Mouse (Mus musculus) ES-E14 (cell line): Measurements from ENCODE around the gene AW011738. TPM values are rescaled to one million over a fixed set of nuclear protein-coding genes. Genes with fewer than 3 reads are reported as not detected.
A peak's percentile ranks its signal among the peaks of the same experiment; 100 is the strongest.

Experiments
- DNase-seq: peaks from one replicate; pipeline ENCODE4 v3.0.0-alpha.2; 2013; ENCODE audit warnings: low read depth, low spot score
- H3K27ac ChIP-seq: 2 replicates; pipeline ENCODE4 v1.5.1; 2012; ENCODE audit warnings: low read depth, mild to moderate bottlenecking, low read length, moderate library complexity, mixed read lengths; ENCODE audit not compliant: poor library complexity, insufficient read depth, severe bottlenecking
- H3K36me3 ChIP-seq: 2 replicates; pipeline ENCODE4 v1.6.1; 2012; ENCODE audit warnings: mild to moderate bottlenecking, low read length, moderate library complexity, mixed read lengths; ENCODE audit not compliant: control insufficient read depth, poor library complexity, insufficient read depth, severe bottlenecking
- H3K4me1 ChIP-seq, 2 experiments: fragments of 150-350 bp in 1 of 2; sonication (generic) in 1 of 2; 2 replicates each; pipeline ENCODE4 v1.6.1; 2012; ENCODE audit warnings: low read length in 2 of 2, mild to moderate bottlenecking in 1 of 2, mixed read lengths in 1 of 2; ENCODE audit not compliant: control insufficient read depth in 2 of 2, insufficient read depth in 2 of 2, poor library complexity in 1 of 2
- H3K4me3 ChIP-seq, 2 experiments: fragments of 150-350 bp in 1 of 2; sonication (generic) in 1 of 2; 2 replicates each; pipeline ENCODE4 v1.5.1; 2012; ENCODE audit warnings: low read length in 2 of 2, low read depth in 1 of 2, mild to moderate bottlenecking in 1 of 2, mixed read lengths in 1 of 2; ENCODE audit not compliant: insufficient read depth in 1 of 2, poor library complexity in 1 of 2, severe bottlenecking in 1 of 2
- H3K9ac ChIP-seq: 2 replicates; pipeline ENCODE4 v1.6.1; 2012; ENCODE audit warnings: low read depth, mild to moderate bottlenecking, low read length, mixed read lengths; ENCODE audit not compliant: poor library complexity, insufficient read depth, severe bottlenecking
- H3K9me3 ChIP-seq: fragments of 150-350 bp; sonication (generic); 2 replicates; pipeline ENCODE4 v1.6.1; 2012; ENCODE audit warnings: low read depth, mild to moderate bottlenecking, low read length; ENCODE audit not compliant: control insufficient read depth, insufficient read depth
- CHD2 ChIP-seq: IDR thresholded peaks from 2 replicates; pipeline ENCODE4 v1.6.1; 2014; ENCODE audit warnings: mild to moderate bottlenecking, low read depth, low read length, inconsistent platforms
- HCFC1 ChIP-seq: IDR thresholded peaks from 2 replicates; pipeline ENCODE4 v1.6.1; 2012; ENCODE audit warnings: low read length, inconsistent platforms, borderline replicate concordance; ENCODE audit not compliant: insufficient read depth
- MAFK ChIP-seq: IDR thresholded peaks from 2 replicates; pipeline ENCODE4 v1.6.1; 2014; ENCODE audit warnings: mild to moderate bottlenecking, low read depth, low read length, inconsistent platforms; ENCODE audit not compliant: insufficient read depth
- ZC3H11A ChIP-seq: IDR thresholded peaks from 2 replicates; pipeline ENCODE4 v1.6.1; 2012; ENCODE audit warnings: low read depth, mild to moderate bottlenecking, inconsistent platforms, low read length, borderline replicate concordance
- ZNF384 ChIP-seq: IDR thresholded peaks from 2 replicates; pipeline ENCODE4 v1.6.1; 2012; ENCODE audit warnings: low read depth, low read length, inconsistent platforms
- in situ Hi-C, 2 experiments: fragments of 600-800 bp; cut with MboI; formaldehyde crosslinking; loops; one replicate each; pipeline ENCODE4 v1.15.1; 2025; ENCODE audit warnings: low sequenced_read_pairs in 2 of 2, inconsistent platforms in 1 of 2; ENCODE audit not compliant: unreplicated experiment in 2 of 2
- total RNA-seq: library from RNA; depleted of rRNA; stranded (reverse); fragments of 300-350 nt; gene quantifications from 2 replicates; pipeline ENCODE4 v1.2.3, GENCODE M21; 2012; rRNA removed

Gene AW011738
- 0.21 and 0.27 TPM in 2 replicates for total RNA-seq

DNA sequence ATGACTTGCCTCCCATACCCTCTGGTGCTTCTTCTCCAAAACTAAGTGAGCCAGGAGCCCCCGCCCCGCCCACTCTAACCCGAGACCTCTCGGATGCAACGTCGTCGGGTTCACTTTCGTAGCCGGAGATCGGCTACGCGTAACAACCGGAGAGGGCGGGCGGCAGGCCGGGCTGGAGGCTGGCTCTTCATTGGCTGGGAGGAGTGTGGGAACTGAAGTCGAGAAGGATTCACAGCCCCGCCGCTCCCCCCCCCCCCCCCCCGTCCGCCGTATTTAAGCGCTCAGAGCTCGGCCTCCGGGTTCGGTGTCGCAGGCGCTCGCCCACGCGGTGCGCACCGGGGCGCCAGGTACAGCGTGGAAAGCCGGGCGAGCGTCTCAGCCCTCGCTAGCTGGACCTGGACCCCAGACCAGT, at the start of gene AW011738:
Gene AW011738 (plus strand): TSS at position 304 of the 412 bp plus-strand sequence.
- Histone ChIP-seq H3K9ac (peak within 1 kb of the TSS; percentile 71), H3K4me1 (peaks cover 0 to 11% of the 10 kb centered on the region in 2 experiments; a peak in 1 of 4 replicates), H3K4me3 (peak within 1 kb of the TSS; percentile 60 to 72), H3K27ac (no peak within 1 kb of the TSS), H3K9me3 (no peaks in the 10 kb centered on the region), H3K36me3 (no peaks in the 10 kb centered on the region)
- no peak for DNase-seq
- in situ Hi-C loops, result no loop called here
- no peak for TF ChIP-seq ZC3H11A
- no peak for TF ChIP-seq CHD2
- no peak for TF ChIP-seq HCFC1
- no peak for TF ChIP-seq MAFK
- no peak for TF ChIP-seq ZNF384

DNA sequence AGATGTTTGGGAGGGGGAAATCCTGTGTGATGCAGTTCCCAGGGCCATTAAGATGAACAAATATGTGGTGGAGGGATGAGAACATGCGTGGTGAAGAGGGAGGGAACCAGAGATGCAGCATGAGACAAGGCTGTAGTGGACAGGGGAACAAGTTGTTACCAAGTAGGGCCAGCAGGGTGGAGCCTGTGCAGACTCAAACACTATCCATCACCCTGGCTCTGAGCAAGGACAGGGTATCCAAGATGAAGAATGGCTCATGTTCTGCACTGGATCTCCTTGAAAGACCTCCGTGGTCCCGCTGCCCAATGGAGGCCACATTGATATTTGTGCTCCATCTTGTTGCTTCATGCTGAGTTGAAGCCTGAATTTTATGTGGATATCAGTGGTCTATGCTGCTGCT, 48.3 kb upstream of the AW011738 start:
- in situ Hi-C loops, result no loop called here
- H3K9ac ChIP-seq, result no peak overlapping the region
- H3K4me3 ChIP-seq, result no peak overlapping the region
- peaks cover 5% of the 10 kb centered on the region; the same call in 1 of the 2 replicates for H3K9me3 ChIP-seq
- TF ChIP-seq ZNF384, result no peak
- TF ChIP-seq CHD2, result no peak
- TF ChIP-seq HCFC1, result no peak
- TF ChIP-seq ZC3H11A, result no peak
- no peak for TF ChIP-seq MAFK
- H3K27ac ChIP-seq, result no peak overlapping the region
- no peaks in the 10 kb centered on the region for H3K36me3 ChIP-seq
- no peak for DNase-seq
- H3K4me1 ChIP-seq, result no peaks in the 10 kb centered on the region

DNA sequence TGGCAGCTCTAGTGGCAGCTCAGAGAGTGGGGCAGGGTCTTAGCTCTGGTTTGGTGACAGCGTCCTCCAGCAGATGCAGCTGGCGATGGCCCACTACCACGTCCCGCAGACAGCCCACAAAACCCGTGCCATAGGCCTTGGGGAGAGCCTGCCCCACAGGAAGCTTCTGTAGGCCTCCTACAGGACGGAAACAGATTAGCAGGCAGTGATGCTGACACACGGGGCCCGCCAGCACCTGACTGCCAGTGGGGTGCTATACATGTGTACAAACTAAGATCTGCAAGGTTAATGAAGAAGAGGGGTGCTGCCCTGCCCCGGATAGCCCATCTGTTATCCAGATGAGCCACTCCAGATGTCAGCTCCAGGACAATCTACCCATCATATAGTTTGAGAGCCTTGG, 36.6 kb upstream of the AW011738 start:
- Histone ChIP-seq H3K9ac (no peak overlapping the region), H3K4me1 (no peaks in the 10 kb centered on the region), H3K9me3 (peaks cover 5% of the 10 kb centered on the region; the same call in 1 of the 2 replicates), H3K4me3 (no peak overlapping the region), H3K36me3 (peaks cover 77% of the 10 kb centered on the region), H3K27ac (no peak overlapping the region)
- in situ Hi-C loops, result no loop called here
- no peak for DNase-seq
- TF ChIP-seq ZNF384 (no peak), HCFC1 (no peak), MAFK (no peak), CHD2 (no peak), ZC3H11A (no peak)

DNA sequence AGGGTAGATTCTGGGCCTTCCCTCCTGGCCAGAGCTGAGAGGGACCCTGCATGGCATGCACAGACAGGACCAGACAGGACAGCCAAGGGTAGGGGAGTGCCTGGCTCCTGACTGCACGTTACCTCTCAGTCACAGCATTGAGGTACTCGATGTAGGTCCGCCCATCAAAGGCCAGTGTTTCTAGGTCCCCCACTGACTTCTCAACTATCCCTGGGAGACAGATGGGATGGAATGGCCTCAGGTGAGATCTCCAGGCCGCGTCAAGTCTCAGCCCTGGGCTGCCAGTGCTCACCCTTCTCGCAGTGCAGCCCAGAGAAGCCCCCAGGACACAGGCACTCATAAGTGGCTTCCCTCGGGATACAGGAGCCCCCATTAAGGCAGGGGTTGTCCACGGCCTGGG, 34.5 kb upstream of the AW011738 start:
- in situ Hi-C loops, result no loop called here
- Histone ChIP-seq H3K4me3 (no peak overlapping the region), H3K4me1 (no peaks in the 10 kb centered on the region), H3K36me3 (peaks cover 94% of the 10 kb centered on the region), H3K27ac (no peak overlapping the region), H3K9me3 (0 out of 2 replicates have a peak, but pooled peaks cover 1% of the 10 kb centered on the region), H3K9ac (no peak overlapping the region)
- no peak for DNase-seq
- TF ChIP-seq HCFC1, result no peak
- TF ChIP-seq ZNF384, result no peak
- no peak for TF ChIP-seq ZC3H11A
- no peak for TF ChIP-seq MAFK
- TF ChIP-seq CHD2, result no peak
